Mouse (Mus musculus): ENCODE results near the gene Rpusd1. TPM values are rescaled to one million over a fixed set of nuclear protein-coding genes. Genes with fewer than 3 reads are reported as not detected.

The Rpusd1 gene
- total RNA-seq (2012; rRNA removed), result 7.6 and 8.7 TPM in 2 replicates

- Histone ChIP-seq H3K27ac (ENCODE audit: insufficient read depth, low read depth, low read length, poor library complexity, severe bottlenecking) (0 out of 2 replicates have a peak within 1 kb of the TSS, but pooled peaks have one; percentile 30), H3K9me3 (ENCODE audit: control insufficient read depth, insufficient read depth, low read depth, low read length) (no peaks in the 10 kb centered on the region), H3K36me3 (ENCODE audit: control insufficient read depth, insufficient read depth, low read length, poor library complexity, severe bottlenecking) (peaks cover 27% of the 10 kb centered on the region), H3K4me1 (ENCODE audit: control insufficient read depth in 2 of 2, insufficient read depth in 2 of 2, low read length in 2 of 2, poor library complexity in 1 of 2) (peaks cover 4 to 24% of the 10 kb centered on the region in 2 experiments; a peak in 2 of 4 replicates), H3K9ac (ENCODE audit: insufficient read depth, low read depth, low read length, poor library complexity, severe bottlenecking) (peak within 1 kb of the TSS; percentile 93), H3K4me3 (ENCODE audit: insufficient read depth in 1 of 2, low read depth in 1 of 2, low read length in 2 of 2, poor library complexity in 1 of 2, severe bottlenecking in 1 of 2) (peak within 1 kb of the TSS; percentile 84 to 98)
- in situ Hi-C loops (cut with MboI; ENCODE audit: low sequenced_read_pairs in 2 of 2, unreplicated experiment in 2 of 2), result no loop called here
- DNase-seq (ENCODE audit: low read depth, low spot score), result peak; percentile 100
- TF ChIP-seq CHD2 (IDR thresholded peaks at IDR 0.05; ENCODE audit: low read depth, low read length) (no peak; the same call in 1 of the 2 replicates), MAFK (IDR thresholded peaks at IDR 0.05; ENCODE audit: insufficient read depth, low read depth, low read length) (no peak), ZC3H11A (IDR thresholded peaks at IDR 0.05; ENCODE audit: borderline replicate concordance, low read depth, low read length) (no peak), ZNF384 (IDR thresholded peaks at IDR 0.05; ENCODE audit: low read depth, low read length) (no peak), HCFC1 (IDR thresholded peaks at IDR 0.05; ENCODE audit: borderline replicate concordance, insufficient read depth, low read length) (no peak)
These were observed at the start of gene Rpusd1, which contains the start of gene Chtf18 for GRCm38 (mm10) chr17:25727265-25728008. Rpusd1 (plus strand) TSS chr17:25727670. Chtf18 (minus strand) TSS chr17:25727419.

- DNase-seq (ENCODE audit: low read depth, low spot score), result no peak
- no peaks in the 10 kb centered on the region for H3K9me3 ChIP-seq (ENCODE audit: control insufficient read depth, insufficient read depth, low read depth, low read length)
- no peak for TF ChIP-seq MAFK (IDR thresholded peaks at IDR 0.05; ENCODE audit: insufficient read depth, low read depth, low read length)
- TF ChIP-seq ZNF384 (IDR thresholded peaks at IDR 0.05; ENCODE audit: low read depth, low read length), result no peak
- TF ChIP-seq CHD2 (IDR thresholded peaks at IDR 0.05; ENCODE audit: low read depth, low read length), result no peak
- no peak for TF ChIP-seq HCFC1 (IDR thresholded peaks at IDR 0.05; ENCODE audit: borderline replicate concordance, insufficient read depth, low read length)
- TF ChIP-seq ZC3H11A (IDR thresholded peaks at IDR 0.05; ENCODE audit: borderline replicate concordance, low read depth, low read length), result no peak
- no peaks in the 10 kb centered on the region for H3K36me3 ChIP-seq (ENCODE audit: control insufficient read depth, insufficient read depth, low read length, poor library complexity, severe bottlenecking)
- H3K4me3 ChIP-seq (ENCODE audit: insufficient read depth in 1 of 2, low read depth in 1 of 2, low read length in 2 of 2, poor library complexity in 1 of 2, severe bottlenecking in 1 of 2), result no peak overlapping the region
- peaks cover 4 to 17% of the 10 kb centered on the region in 2 experiments; a peak in 3 of 4 replicates for H3K4me1 ChIP-seq (ENCODE audit: control insufficient read depth in 2 of 2, insufficient read depth in 2 of 2, low read length in 2 of 2, poor library complexity in 1 of 2)
- H3K9ac ChIP-seq (ENCODE audit: insufficient read depth, low read depth, low read length, poor library complexity, severe bottlenecking), result no peak overlapping the region
- in situ Hi-C loops (cut with MboI; ENCODE audit: low sequenced_read_pairs in 2 of 2, unreplicated experiment in 2 of 2), result no loop called here
- no peak overlapping the region for H3K27ac ChIP-seq (ENCODE audit: insufficient read depth, low read depth, low read length, poor library complexity, severe bottlenecking)
These were observed 49.5 kb upstream of the Rpusd1 start for GRCm38 (mm10) chr17:25677969-25678368.

- DNase-seq (ENCODE audit: low read depth, low spot score), result peak; percentile 77
- Histone ChIP-seq H3K9me3 (ENCODE audit: control insufficient read depth, insufficient read depth, low read depth, low read length) (no peaks in the 10 kb centered on the region), H3K27ac (ENCODE audit: insufficient read depth, low read depth, low read length, poor library complexity, severe bottlenecking) (no peak overlapping the region), H3K4me3 (ENCODE audit: insufficient read depth in 1 of 2, low read depth in 1 of 2, low read length in 2 of 2, poor library complexity in 1 of 2, severe bottlenecking in 1 of 2) (no peak overlapping the region), H3K36me3 (ENCODE audit: control insufficient read depth, insufficient read depth, low read length, poor library complexity, severe bottlenecking) (no peaks in the 10 kb centered on the region), H3K4me1 (ENCODE audit: control insufficient read depth in 2 of 2, insufficient read depth in 2 of 2, low read length in 2 of 2, poor library complexity in 1 of 2) (peaks cover 4 to 17% of the 10 kb centered on the region in 2 experiments; a peak in 3 of 4 replicates), H3K9ac (ENCODE audit: insufficient read depth, low read depth, low read length, poor library complexity, severe bottlenecking) (no peak overlapping the region)
- in situ Hi-C loops (cut with MboI; ENCODE audit: low sequenced_read_pairs in 2 of 2, unreplicated experiment in 2 of 2), result no loop called here
- TF ChIP-seq HCFC1 (IDR thresholded peaks at IDR 0.05; ENCODE audit: borderline replicate concordance, insufficient read depth, low read length) (no peak), MAFK (IDR thresholded peaks at IDR 0.05; ENCODE audit: insufficient read depth, low read depth, low read length) (no peak), ZC3H11A (IDR thresholded peaks at IDR 0.05; ENCODE audit: borderline replicate concordance, low read depth, low read length) (no peak), ZNF384 (IDR thresholded peaks at IDR 0.05; ENCODE audit: low read depth, low read length) (no peak), CHD2 (IDR thresholded peaks at IDR 0.05; ENCODE audit: low read depth, low read length) (no peak)
These were observed 47.7 kb upstream of the Rpusd1 start for GRCm38 (mm10) chr17:25679818-25680217.

GRCm38 (mm10) chr17:25681636-25682035 lies 45.8 kb upstream of the Rpusd1 start:
- no peaks in the 10 kb centered on the region for H3K9me3 ChIP-seq (ENCODE audit: control insufficient read depth, insufficient read depth, low read depth, low read length)
- no peak overlapping the region for H3K27ac ChIP-seq (ENCODE audit: insufficient read depth, low read depth, low read length, poor library complexity, severe bottlenecking)
- H3K9ac ChIP-seq (ENCODE audit: insufficient read depth, low read depth, low read length, poor library complexity, severe bottlenecking), result no peak overlapping the region
- no peaks in the 10 kb centered on the region for H3K36me3 ChIP-seq (ENCODE audit: control insufficient read depth, insufficient read depth, low read length, poor library complexity, severe bottlenecking)
- DNase-seq (ENCODE audit: low read depth, low spot score), result no peak
- in situ Hi-C loops (cut with MboI; ENCODE audit: low sequenced_read_pairs in 2 of 2, unreplicated experiment in 2 of 2), result no loop called here
- H3K4me3 ChIP-seq (ENCODE audit: insufficient read depth in 1 of 2, low read depth in 1 of 2, low read length in 2 of 2, poor library complexity in 1 of 2, severe bottlenecking in 1 of 2), result no peak overlapping the region
- no peak for TF ChIP-seq MAFK (IDR thresholded peaks at IDR 0.05; ENCODE audit: insufficient read depth, low read depth, low read length)
- H3K4me1 ChIP-seq (ENCODE audit: control insufficient read depth in 2 of 2, insufficient read depth in 2 of 2, low read length in 2 of 2, poor library complexity in 1 of 2), result peaks cover 4 to 17% of the 10 kb centered on the region in 2 experiments; a peak in 3 of 4 replicates

Data from ES-E14 (cell line).